In the genomic region with DNA sequence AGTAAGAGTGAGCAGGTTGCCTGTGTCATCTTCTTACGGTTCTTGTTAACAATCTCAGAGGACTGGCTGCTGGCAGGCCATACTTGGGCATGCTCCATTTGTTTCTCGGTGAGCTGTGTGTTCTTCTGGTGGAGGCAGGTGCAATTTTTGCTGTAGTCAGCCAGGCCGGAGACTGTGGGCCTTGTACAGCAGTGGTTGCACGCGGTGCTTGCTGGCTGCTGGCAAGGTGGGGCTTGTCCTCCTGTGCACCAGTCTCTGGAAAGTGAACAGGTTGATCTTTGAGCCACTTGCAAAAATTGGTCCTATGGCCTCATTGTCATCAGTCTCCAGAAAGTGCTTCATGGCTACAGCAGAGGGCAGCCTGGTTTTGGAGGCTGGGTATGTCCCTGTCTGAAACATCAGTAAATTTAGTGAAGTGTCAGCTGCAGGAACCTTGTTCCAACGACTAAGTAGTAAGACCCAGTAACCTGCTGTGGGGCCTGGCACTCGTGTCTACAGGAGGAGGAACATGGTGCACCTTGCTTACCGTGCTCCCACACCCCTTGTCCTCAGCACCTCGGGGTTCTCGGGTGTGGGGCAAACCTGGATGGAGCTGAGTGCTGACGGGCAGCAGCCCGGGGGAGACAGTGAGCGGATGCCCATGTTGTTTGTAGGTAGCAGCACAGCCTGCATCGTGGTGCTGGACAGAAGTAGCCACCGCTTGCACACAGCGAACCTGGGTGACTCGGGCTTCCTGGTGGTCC, we compare ENCODE assay signal across 18 mouse cellular contexts. TPM values are rescaled to one million over a fixed set of nuclear protein-coding genes. Genes with fewer than 3 reads are reported as not detected.
DNase-seq lines count a peak whose midpoint lies in the region; ATAC-seq and TF ChIP-seq lines count a peak whose summit lies in the region.
"Had no signal": no experiment of that assay in that cellular context is flagged by ENCODE, and none has a peak within 500 bp of the region (broad histone marks: within the 10 kb centered on the region; RNA-seq: fewer than 3 reads in every experiment).

No protein-coding gene starts in this region.

- peaks cover 21% of the 10 kb centered on the region for H3K4me1 ChIP-seq in hindbrain, embryonic 13.5 days (replicated peaks)
- 0 out of 2 replicates have a peak, but pooled peaks cover 3% of the 10 kb centered on the region for H3K4me1 ChIP-seq in hindbrain, embryonic 12.5 days
- peaks cover 34% of the 10 kb centered on the region for H3K4me1 ChIP-seq in liver, embryonic 12.5 days
- H3K4me1 ChIP-seq in liver, postnatal 0 days (ENCODE audit: insufficient read depth), result peaks cover 19% of the 10 kb centered on the region
- H3K4me1 ChIP-seq in intestine, embryonic 15.5 days (replicated peaks), result no peaks in the 10 kb centered on the region; the same call in 1 of the 2 replicates
- H3K4me1 ChIP-seq: limb, embryonic 10.5 days had no signal

- H3K27me3 ChIP-seq in hindbrain, embryonic 13.5 days, result no peaks in the 10 kb centered on the region
- H3K27me3 ChIP-seq in hindbrain, embryonic 12.5 days, result no peaks in the 10 kb centered on the region
- H3K27me3 ChIP-seq in liver, embryonic 12.5 days (replicated peaks), result no peaks in the 10 kb centered on the region
- no peaks in the 10 kb centered on the region for H3K27me3 ChIP-seq in liver, postnatal 0 days (ENCODE audit: insufficient read depth, low read length)
- H3K27me3 ChIP-seq in intestine, embryonic 15.5 days (replicated peaks), result no peaks in the 10 kb centered on the region
- H3K27me3 ChIP-seq: stomach, embryonic 15.5 days had no signal

- no peak overlapping the region for H3K4me3 ChIP-seq in hindbrain, embryonic 13.5 days
- no peak overlapping the region for H3K4me3 ChIP-seq in hindbrain, embryonic 12.5 days
- H3K4me3 ChIP-seq in liver, embryonic 12.5 days, result no peak overlapping the region
- H3K4me3 ChIP-seq in liver, postnatal 0 days (ENCODE audit: low read depth, low read length), result no peak overlapping the region
- H3K4me3 ChIP-seq in intestine, embryonic 15.5 days (replicated peaks), result no peak overlapping the region
- H3K4me3 ChIP-seq: erythroblast, embryonic 14.5 days; left cerebral cortex, adult 2 months; limb, embryonic 10.5 days; stomach, embryonic 15.5 days had no signal

- no peak for TF ChIP-seq EP300 in liver, postnatal 0 days (IDR thresholded peaks at IDR 0.05; ENCODE audit: low read depth)

- 88% methylated on average over 17 of the region's 17 CpGs for WGBS in hindbrain, embryonic 13.5 days
- WGBS in hindbrain, embryonic 12.5 days, result 93% methylated on average over 17 of the region's 17 CpGs
- WGBS in liver, embryonic 12.5 days (ENCODE audit: insufficient replicate concordance), result 78% methylated on average over 17 of the region's 17 CpGs
- 84% methylated on average over 17 of the region's 17 CpGs for WGBS in liver, postnatal 0 days (ENCODE audit: insufficient replicate concordance)
- 90% methylated on average over 17 of the region's 17 CpGs for WGBS in intestine, embryonic 15.5 days

- no peak for DNase-seq in liver, postnatal 0 days
- peak; percentile 64 to 90 for DNase-seq in kidney, postnatal 25 days
- DNase-seq in thymus, postnatal 36 days, result peak; percentile 56 to 70
- no peak for DNase-seq in urinary bladder, postnatal 4 days (ENCODE audit: low spot score in 2 of 2)
- DNase-seq: cerebellum, adult 11 months; lung, postnatal 10 days; right cerebral cortex, adult 18-20 months had no signal

- peak overlapping the region; percentile 49; the same call in 1 of the 2 replicates for H3K27ac ChIP-seq in hindbrain, embryonic 13.5 days
- no peak overlapping the region for H3K27ac ChIP-seq in hindbrain, embryonic 12.5 days
- H3K27ac ChIP-seq in liver, embryonic 12.5 days, result no peak overlapping the region
- no peak overlapping the region for H3K27ac ChIP-seq in liver, postnatal 0 days (ENCODE audit: low read depth)
- no peak overlapping the region for H3K27ac ChIP-seq in intestine, embryonic 15.5 days
- H3K27ac ChIP-seq: limb, embryonic 10.5 days; liver, embryonic 14.5 days; stomach, embryonic 15.5 days had no signal

- no peak for TF ChIP-seq CTCF in liver, postnatal 0 days (IDR thresholded peaks at IDR 0.05; ENCODE audit: low read depth)

- no peak for ATAC-seq in hindbrain, embryonic 13.5 days (ENCODE audit: low FRiP score)
- ATAC-seq in hindbrain, embryonic 12.5 days (ENCODE audit: low FRiP score), result no peak
- no peak for ATAC-seq in liver, embryonic 12.5 days
- no peak for ATAC-seq in liver, postnatal 0 days
- ATAC-seq in intestine, embryonic 15.5 days, result no peak
- ATAC-seq: CD4-positive, CD25-positive, alpha-beta regulatory T cell, adult 4 months; forebrain, embryonic 16.5 days had no signal

- no peaks in the 10 kb centered on the region for H3K9me3 ChIP-seq in hindbrain, embryonic 13.5 days
- H3K9me3 ChIP-seq in hindbrain, embryonic 12.5 days (replicated peaks), result no peaks in the 10 kb centered on the region
- H3K9me3 ChIP-seq in liver, embryonic 12.5 days (replicated peaks), result no peaks in the 10 kb centered on the region
- no peaks in the 10 kb centered on the region for H3K9me3 ChIP-seq in liver, postnatal 0 days (ENCODE audit: low read length)
- no peaks in the 10 kb centered on the region for H3K9me3 ChIP-seq in intestine, embryonic 15.5 days
- H3K9me3 ChIP-seq: limb, embryonic 10.5 days; stomach, embryonic 15.5 days had no signal

- H3K4me2 ChIP-seq in hindbrain, embryonic 13.5 days, result no peak overlapping the region
- no peak overlapping the region for H3K4me2 ChIP-seq in hindbrain, embryonic 12.5 days (replicated peaks)
- no peak overlapping the region for H3K4me2 ChIP-seq in liver, embryonic 12.5 days
- H3K4me2 ChIP-seq in liver, postnatal 0 days (ENCODE audit: low read depth, low read length), result no peak overlapping the region
- no peak overlapping the region for H3K4me2 ChIP-seq in intestine, embryonic 15.5 days (replicated peaks)
- H3K4me2 ChIP-seq: stomach, embryonic 15.5 days had no signal

- no peak overlapping the region for H3K9ac ChIP-seq in hindbrain, embryonic 13.5 days
- no peak overlapping the region for H3K9ac ChIP-seq in hindbrain, embryonic 12.5 days
- H3K9ac ChIP-seq in liver, embryonic 12.5 days, result 0 out of 2 replicates have a peak overlapping the region, but pooled peaks have one; percentile 2
- H3K9ac ChIP-seq in liver, postnatal 0 days (replicated peaks), result no peak overlapping the region
- H3K9ac ChIP-seq in intestine, embryonic 15.5 days, result no peak overlapping the region
- H3K9ac ChIP-seq: liver, embryonic 14.5 days; stomach, embryonic 15.5 days had no signal

- H3K36me3 ChIP-seq in hindbrain, embryonic 13.5 days, result peaks cover 48% of the 10 kb centered on the region
- peaks cover 29% of the 10 kb centered on the region for H3K36me3 ChIP-seq in hindbrain, embryonic 12.5 days
- H3K36me3 ChIP-seq in liver, embryonic 12.5 days, result peaks cover 70% of the 10 kb centered on the region
- peaks cover 53% of the 10 kb centered on the region for H3K36me3 ChIP-seq in liver, postnatal 0 days (replicated peaks; ENCODE audit: insufficient read depth, low read length)
- H3K36me3 ChIP-seq in intestine, embryonic 15.5 days, result peaks cover 13% of the 10 kb centered on the region

RNA-seq across cellular contexts. Expression of gene Pptc7, which starts 28.9 kb away (rescaled TPM):
- 8.0 and 8.3 TPM in 2 replicates for polyA plus RNA-seq in hindbrain, embryonic 13.5 days (2015; fragmentation: Nextera tagmentation; extraction: Ambion mirVana)
- polyA plus RNA-seq in hindbrain, embryonic 12.5 days (2016; fragmentation: Nextera tagmentation; extraction: Ambion mirVana), result 10.8 and 11.1 TPM in 2 replicates
- 6.1 and 6.8 TPM in 2 replicates for polyA plus RNA-seq in liver, embryonic 12.5 days (2016; fragmentation: Nextera tagmentation; extraction: Ambion mirVana)
- polyA plus RNA-seq in liver, postnatal 0 days (2015; fragmentation: Nextera tagmentation; extraction: Ambion mirVana), result 4.4 and 5.6 TPM in 2 replicates
- 10.4 and 11.0 TPM in 2 replicates for polyA plus RNA-seq in intestine, embryonic 15.5 days (2015; fragmentation: Nextera tagmentation; extraction: Ambion mirVana)

RNA-seq across cellular contexts. Expression of gene Rad9b, which starts 40.9 kb away (rescaled TPM):
- polyA plus RNA-seq in hindbrain, embryonic 13.5 days (2015; fragmentation: Nextera tagmentation; extraction: Ambion mirVana), result 21.0 and 23.9 TPM in 2 replicates
- 13.3 and 15.6 TPM in 2 replicates for polyA plus RNA-seq in hindbrain, embryonic 12.5 days (2016; fragmentation: Nextera tagmentation; extraction: Ambion mirVana)
- 4.7 and 6.1 TPM in 2 replicates for polyA plus RNA-seq in liver, embryonic 12.5 days (2016; fragmentation: Nextera tagmentation; extraction: Ambion mirVana)
- polyA plus RNA-seq in liver, postnatal 0 days (2015; fragmentation: Nextera tagmentation; extraction: Ambion mirVana), result 2.7 and 3.0 TPM in 2 replicates
- polyA plus RNA-seq in intestine, embryonic 15.5 days (2015; fragmentation: Nextera tagmentation; extraction: Ambion mirVana), result 8.6 and 9.2 TPM in 2 replicates
- polyA plus RNA-seq: erythroblast, embryonic 14.5 days had no signal

RNA-seq across cellular contexts. Expression of gene Vps29, which starts 41.1 kb away (rescaled TPM):
- 297 and 305 TPM in 2 replicates for polyA plus RNA-seq in hindbrain, embryonic 13.5 days (2015; fragmentation: Nextera tagmentation; extraction: Ambion mirVana)
- 207 and 212 TPM in 2 replicates for polyA plus RNA-seq in hindbrain, embryonic 12.5 days (2016; fragmentation: Nextera tagmentation; extraction: Ambion mirVana)
- 133 and 137 TPM in 2 replicates for polyA plus RNA-seq in liver, embryonic 12.5 days (2016; fragmentation: Nextera tagmentation; extraction: Ambion mirVana)
- polyA plus RNA-seq in liver, postnatal 0 days (2015; fragmentation: Nextera tagmentation; extraction: Ambion mirVana), result 93.1 and 104 TPM in 2 replicates
- polyA plus RNA-seq in intestine, embryonic 15.5 days (2015; fragmentation: Nextera tagmentation; extraction: Ambion mirVana), result 268 and 278 TPM in 2 replicates

RNA-seq across cellular contexts. Expression of gene Tctn1, which starts 48.9 kb away (rescaled TPM):
- polyA plus RNA-seq in hindbrain, embryonic 13.5 days (2015; fragmentation: Nextera tagmentation; extraction: Ambion mirVana), result 5.9 and 6.6 TPM in 2 replicates
- 7.5 and 7.7 TPM in 2 replicates for polyA plus RNA-seq in hindbrain, embryonic 12.5 days (2016; fragmentation: Nextera tagmentation; extraction: Ambion mirVana)
- 1.2 and 1.7 TPM in 2 replicates for polyA plus RNA-seq in liver, embryonic 12.5 days (2016; fragmentation: Nextera tagmentation; extraction: Ambion mirVana)
- polyA plus RNA-seq in liver, postnatal 0 days (2015; fragmentation: Nextera tagmentation; extraction: Ambion mirVana), result 1.1 and 1.2 TPM in 2 replicates
- 3.0 and 3.2 TPM in 2 replicates for polyA plus RNA-seq in intestine, embryonic 15.5 days (2015; fragmentation: Nextera tagmentation; extraction: Ambion mirVana)

RNA-seq across cellular contexts. Expression of gene Gpn3, which starts 58.6 kb away (rescaled TPM):
- 48.3 and 50.2 TPM in 2 replicates for polyA plus RNA-seq in hindbrain, embryonic 13.5 days (2015; fragmentation: Nextera tagmentation; extraction: Ambion mirVana)
- 52.0 and 52.2 TPM in 2 replicates for polyA plus RNA-seq in hindbrain, embryonic 12.5 days (2016; fragmentation: Nextera tagmentation; extraction: Ambion mirVana)
- 80.3 and 85.1 TPM in 2 replicates for polyA plus RNA-seq in liver, embryonic 12.5 days (2016; fragmentation: Nextera tagmentation; extraction: Ambion mirVana)
- polyA plus RNA-seq in liver, postnatal 0 days (2015; fragmentation: Nextera tagmentation; extraction: Ambion mirVana), result 25.2 and 26.7 TPM in 2 replicates
- polyA plus RNA-seq in intestine, embryonic 15.5 days (2015; fragmentation: Nextera tagmentation; extraction: Ambion mirVana), result 62.9 and 67.2 TPM in 2 replicates

Comparison
In these comparisons a context has a peak if more than half of its experiments do, and no peak if none do; other contexts are left out.
1. DNase-seq: peak in kidney, postnatal 25 days (2 of 2) and thymus, postnatal 36 days (2 of 2); none in liver, postnatal 0 days (single experiment) and urinary bladder, postnatal 4 days (0 of 2).